Mouse (Mus musculus) CH12F3 (cell line): Measurements from ENCODE around the gene Ralgps2.

Source experiments
- in situ Hi-C: fragments of 300-500 bp; cut with MboI; formaldehyde crosslinking; loops from 2 replicates; pipeline ENCODE4 v1.14.3; 2020; ENCODE audit warnings: low sequenced_read_pairs

Gene Ralgps2

DNA sequence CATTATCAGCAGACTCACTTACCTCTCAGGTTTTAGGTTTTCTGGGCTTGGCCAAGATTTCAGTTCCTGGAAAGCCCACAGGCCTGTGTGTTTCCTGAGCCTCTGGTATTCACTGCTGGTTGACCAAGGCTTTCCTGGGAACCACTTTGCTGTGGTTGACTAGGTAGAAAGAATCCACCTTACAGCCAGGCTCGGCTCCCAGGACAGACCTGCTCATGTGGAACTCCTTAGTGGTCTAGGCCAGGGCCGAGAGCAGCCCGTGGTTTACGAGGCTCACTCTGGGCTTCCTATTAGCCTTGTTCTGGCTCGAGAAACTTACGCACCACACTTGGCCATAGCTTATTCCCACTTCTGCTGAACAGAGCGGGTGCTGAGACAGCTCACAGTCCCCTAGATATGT lies 163.4 kb downstream of the Ralgps2 start:
- in situ Hi-C loops = no loop called here

DNA sequence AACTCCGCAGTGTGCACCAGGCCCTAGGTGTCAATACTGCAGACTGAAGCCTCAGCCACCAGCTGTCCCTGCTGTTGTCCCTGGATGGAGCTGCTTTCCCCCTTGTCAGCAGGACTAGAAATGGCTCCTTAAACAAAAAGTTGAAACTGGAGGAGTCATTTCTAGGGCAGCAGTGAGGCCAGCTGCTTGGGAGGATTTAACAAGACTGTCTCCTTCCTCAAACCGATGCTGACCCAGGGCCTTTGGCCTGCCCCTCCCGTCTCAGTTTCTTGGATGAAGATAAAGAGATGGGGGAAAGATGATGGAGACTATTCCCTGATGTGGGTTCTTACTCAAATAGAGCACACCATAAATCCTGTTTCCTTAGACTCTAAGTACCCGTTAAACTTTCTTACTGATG lies 164.2 kb downstream of the Ralgps2 start:
- in situ Hi-C loops = no loop called here

GRCm38 (mm10) chr1:156770845-156771244 lies 168.6 kb downstream of the Ralgps2 start:
- in situ Hi-C loops = no loop called here

GRCm38 (mm10) chr1:156769621-156770297 lies 169.7 kb downstream of the Ralgps2 start:
- in situ Hi-C loops = no loop called here

DNA sequence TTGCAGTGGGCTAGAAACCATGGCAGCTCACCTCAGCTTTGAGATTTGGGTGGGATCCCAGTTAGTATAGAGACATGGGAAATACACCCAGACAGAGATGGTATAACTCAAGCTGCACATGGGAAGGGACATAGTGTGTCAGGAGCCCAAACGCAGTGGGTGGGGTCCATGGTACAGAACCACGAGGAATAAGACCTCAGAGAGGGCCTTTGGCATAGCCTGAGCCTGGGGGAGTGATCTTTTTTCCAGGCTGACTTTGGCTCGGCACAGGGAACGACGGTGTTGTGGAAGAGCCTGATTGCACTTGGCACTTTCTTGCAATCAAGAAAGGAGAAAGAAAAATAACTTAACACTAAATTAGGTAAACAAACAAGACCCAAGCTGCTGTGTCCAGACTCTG lies 170.3 kb downstream of the Ralgps2 start:
- in situ Hi-C loops = no loop called here

- in situ Hi-C loops = no loop called here
Observed at GRCm38 (mm10) chr1:156765311-156765710, 174.1 kb downstream of the Ralgps2 start.

DNA sequence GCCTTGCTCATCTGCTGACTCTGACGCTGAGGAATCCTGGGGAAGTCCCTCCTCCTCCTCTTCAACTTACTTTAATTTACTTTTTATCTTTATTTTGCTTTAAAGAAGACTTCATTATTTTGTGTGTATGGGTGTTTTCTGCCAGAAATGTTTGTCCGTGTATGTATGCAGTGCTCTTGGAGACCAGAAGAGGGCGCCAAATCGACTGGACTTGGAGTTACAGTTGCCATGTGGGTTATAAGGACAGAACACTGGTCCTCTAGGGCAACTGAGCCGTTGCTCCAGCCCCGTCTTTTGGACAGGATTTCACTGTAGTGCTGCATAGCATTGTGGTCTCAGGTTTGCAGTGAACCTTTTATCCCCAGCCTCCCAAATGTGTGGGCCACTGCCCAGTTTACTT lies 174.8 kb downstream of the Ralgps2 start:
- in situ Hi-C loops = no loop called here

DNA sequence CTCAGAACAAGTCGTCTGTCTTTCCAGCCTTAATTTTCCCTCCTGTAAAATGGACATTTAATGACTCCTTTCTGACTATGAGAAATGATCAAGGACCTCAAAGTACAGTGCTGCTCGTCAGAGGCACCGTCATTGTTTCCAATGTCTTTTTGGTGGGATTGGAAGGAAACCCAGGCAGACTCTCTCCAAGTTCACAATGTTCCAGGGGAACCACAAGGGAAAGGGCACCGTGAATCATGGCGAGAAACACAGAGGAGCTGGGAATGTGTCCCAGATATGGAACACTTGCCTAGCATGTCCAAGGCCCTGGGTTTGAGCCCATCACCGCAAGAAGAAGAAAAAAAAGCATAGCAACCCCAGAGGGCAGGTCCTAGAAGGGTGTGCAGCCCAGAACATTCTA lies 176.1 kb downstream of the Ralgps2 start:
- in situ Hi-C loops = no loop called here

DNA sequence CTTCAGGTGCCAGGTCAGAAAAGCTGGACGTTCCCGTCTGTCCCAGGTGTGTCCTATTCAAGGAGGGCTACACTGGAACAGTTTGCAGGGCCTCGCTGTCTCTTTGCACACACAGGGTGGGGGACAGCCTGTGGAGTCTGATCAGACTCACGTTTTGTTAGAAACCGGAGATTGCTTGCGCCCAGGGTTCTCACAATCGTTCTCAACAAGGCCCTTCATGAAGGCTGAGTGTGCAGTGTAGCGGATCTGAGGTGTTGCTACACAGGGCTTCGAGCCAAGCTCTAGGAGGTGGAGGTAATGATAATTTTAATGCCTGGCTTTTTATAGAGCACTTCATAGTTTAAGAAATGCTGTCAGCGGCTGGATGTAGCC lies 178.0 kb downstream of the Ralgps2 start:
- in situ Hi-C loops = no loop called here

GRCm38 (mm10) chr1:156760549-156761429 lies 178.6 kb downstream of the Ralgps2 start:
- in situ Hi-C loops = no loop called here

DNA sequence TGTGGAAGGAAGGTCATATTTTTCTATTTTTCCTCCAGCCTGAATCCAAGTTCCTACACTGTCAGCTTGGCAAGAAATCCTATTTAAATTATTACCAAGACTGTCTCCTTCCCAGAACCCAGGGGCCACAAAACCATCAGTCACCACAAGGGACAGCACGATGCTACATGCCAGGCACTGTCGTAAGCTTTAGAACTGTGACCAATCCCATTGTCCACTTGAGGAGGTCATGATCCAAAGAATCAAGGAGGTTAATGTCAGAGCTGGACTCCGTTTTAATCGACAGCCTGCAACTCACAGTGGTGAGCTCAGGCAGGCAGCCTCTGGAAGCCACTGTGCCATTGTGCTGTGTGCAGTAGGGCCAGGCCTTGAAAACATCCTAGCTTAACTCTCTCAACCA lies 181.1 kb downstream of the Ralgps2 start:
- in situ Hi-C loops = no loop called here

DNA sequence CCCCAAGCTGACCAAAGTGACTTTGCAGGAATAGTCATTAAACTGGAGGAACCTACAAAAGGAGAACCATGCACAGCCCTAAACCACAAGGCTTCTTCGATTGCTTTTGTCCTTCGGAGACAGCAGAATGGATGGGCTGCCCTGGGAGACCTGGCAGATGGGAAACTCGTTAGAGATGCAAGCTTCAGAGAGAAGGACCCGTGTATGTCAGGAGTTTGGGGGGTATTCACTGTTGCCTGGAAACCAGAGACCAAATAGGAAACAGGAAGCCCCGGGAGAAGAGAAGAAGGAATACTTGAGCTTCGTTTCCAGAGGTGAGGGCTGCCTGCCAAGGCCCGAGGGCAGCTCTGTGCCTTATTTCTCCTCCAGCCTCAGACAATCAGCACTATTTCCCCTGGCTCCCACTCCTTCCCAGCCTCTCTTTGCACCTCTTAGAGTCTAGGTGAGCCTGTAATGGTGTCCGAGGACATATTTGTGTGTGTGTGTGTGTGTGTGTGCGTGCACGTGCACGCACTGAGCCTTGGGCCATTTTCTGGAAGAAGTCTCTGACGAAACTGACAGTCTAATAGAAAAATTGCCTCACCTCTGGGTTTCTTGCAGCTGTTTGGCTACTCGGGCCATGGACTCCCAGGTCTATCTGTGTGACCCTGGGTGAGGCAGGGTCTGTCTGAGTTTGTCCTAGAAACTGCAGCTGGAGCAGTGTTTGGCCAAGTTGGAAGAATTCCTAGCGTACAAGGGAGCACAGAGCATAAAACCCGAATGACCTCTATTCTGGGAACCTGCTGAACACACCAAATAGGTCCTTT lies 184.6 kb downstream of the Ralgps2 start:
- in situ Hi-C loops = no loop called here
